Mouse (Mus musculus) urinary bladder, postnatal 0 days (tissue): ENCODE measurements around the gene Khdc1b. TPM values are rescaled to one million over a fixed set of nuclear protein-coding genes. Genes with fewer than 3 reads are reported as not detected.

ENCODE experiments used
- polyA plus RNA-seq: library from polyadenylated mRNA; unstranded; fragments of >200 nt; fragmentation: Nextera tagmentation; extraction: Ambion mirVana; gene quantifications from 2 replicates; pipeline ENCODE4 v1.2.1, GENCODE M21; 2015

Gene Khdc1b
- not detected in 2 replicates for polyA plus RNA-seq

GRCm38 (mm10) chr1:21383256-21383655 lies at the start of gene Khdc1b:
Khdc1b (plus strand) TSS chr1:21383556.

GRCm38 (mm10) chr1:21349341-21349740 lies 34.0 kb upstream of the Khdc1b start, which contains the start of gene Khdc1a:
Khdc1a (plus strand) TSS chr1:21349641.

GRCm38 (mm10) chr1:21368031-21368430 lies 15.3 kb upstream of the Khdc1b start, which contains the start of gene Khdc1c:
Khdc1c (plus strand) TSS chr1:21368331.

Other genes starting within 250 kb of the Khdc1b start
- gene Tmem14a, start 165.0 kb upstream of the Khdc1b start, polyA plus RNA-seq: 10.2 and 13.6 TPM in 2 replicates
- 4.6 and 5.1 TPM in 2 replicates for gene Gsta3, start 143.0 kb upstream of the Khdc1b start, polyA plus RNA-seq
- gene Khdc1a, start 33.9 kb upstream of the Khdc1b start, polyA plus RNA-seq: not detected in 2 replicates
- not detected in 2 replicates for gene Khdc1c, start 15.2 kb upstream of the Khdc1b start, polyA plus RNA-seq